Mouse (Mus musculus) MEL (cell line): ENCODE results near the gene Gbp10. TPM values are rescaled to one million over a fixed set of nuclear protein-coding genes. Genes with fewer than 3 reads are reported as not detected.
"Not testable (repeated sequence)": the region's sequence is repeated elsewhere in the genome, so short reads cannot be mapped to it uniquely, and the experiment has no call there.

Experiments used
- DNase-seq: peaks from one replicate; pipeline ENCODE4 v3.0.0; 2011; ENCODE audit warnings: low read depth, low spot score
- H3K27ac ChIP-seq: 2 replicates; pipeline ENCODE4 v1.5.1; 2012; ENCODE audit warnings: low read depth, mild to moderate bottlenecking, control low read depth, low read length, moderate library complexity; ENCODE audit not compliant: control insufficient read depth
- H3K27me3 ChIP-seq, 2 experiments: fragments of 150-350 bp in 1 of 2; sonication (generic) in 1 of 2; 2 replicates each; pipeline ENCODE4 v1.6.1; 2012; ENCODE audit warnings: low read length in 2 of 2, mild to moderate bottlenecking in 2 of 2, improper control_type of control experiment in 1 of 2, moderate library complexity in 1 of 2; ENCODE audit not compliant: insufficient read depth in 2 of 2, control insufficient read depth in 1 of 2
- H3K36me3 ChIP-seq, 2 experiments: 2 replicates each; pipeline ENCODE4 v1.6.1; 2012 to 2014; ENCODE audit warnings: low read length in 2 of 2, improper control_type of control experiment in 1 of 2, inconsistent platforms in 1 of 2, mild to moderate bottlenecking in 1 of 2; ENCODE audit not compliant: insufficient read depth in 2 of 2, control insufficient read depth in 1 of 2
- H3K4me1 ChIP-seq, 2 experiments: fragments of 150-350 bp in 1 of 2; sonication (generic) in 1 of 2; 2 replicates each; pipeline ENCODE4 v1.6.1; 2012; ENCODE audit warnings: low read length in 2 of 2, improper control_type of control experiment in 1 of 2, mild to moderate bottlenecking in 1 of 2; ENCODE audit not compliant: insufficient read depth in 2 of 2, control insufficient read depth in 1 of 2
- H3K4me3 ChIP-seq, 2 experiments: fragments of 150-350 bp in 1 of 2; sonication (generic) in 1 of 2; 2 replicates each; pipeline ENCODE4 v1.5.1; 2012; ENCODE audit warnings: low read depth in 2 of 2, low read length in 2 of 2, mild to moderate bottlenecking in 2 of 2, moderate library complexity in 2 of 2, control low read depth in 1 of 2, improper control_type of control experiment in 1 of 2; ENCODE audit not compliant: control insufficient read depth in 1 of 2, insufficient read depth in 1 of 2
- H3K79me2 ChIP-seq: 2 replicates; pipeline ENCODE4 v1.6.1; 2012; ENCODE audit warnings: mild to moderate bottlenecking, low read length, moderate library complexity; ENCODE audit not compliant: control insufficient read depth, poor library complexity, insufficient read depth
- H3K9ac ChIP-seq: 2 replicates; pipeline ENCODE4 v1.6.1; 2012; ENCODE audit warnings: low read depth, mild to moderate bottlenecking, control low read depth, low read length, moderate library complexity; ENCODE audit not compliant: control insufficient read depth, poor library complexity, severe bottlenecking
- H3K9me3 ChIP-seq: fragments of 150-350 bp; sonication (generic); replicated peaks from 2 replicates; pipeline ENCODE4 v1.6.1; 2012; ENCODE audit warnings: mild to moderate bottlenecking, low read length, improper control_type of control experiment, moderate library complexity; ENCODE audit not compliant: insufficient read depth
- CTCF ChIP-seq, 3 experiments: IDR thresholded peaks in 2 of 3; conservative IDR thresholded peaks in 1 of 3; 2 replicates each; pipeline ENCODE4 v1.5.1; 2011 to 2012; ENCODE audit warnings: low read length in 3 of 3, low read depth in 2 of 3, mild to moderate bottlenecking in 2 of 3, improper control_type of control experiment in 1 of 3, inconsistent platforms in 1 of 3, mixed read lengths in 1 of 3, moderate library complexity in 1 of 3; ENCODE audit not compliant: control insufficient read depth in 1 of 3, insufficient read depth in 1 of 3, poor library complexity in 1 of 3, severe bottlenecking in 1 of 3
- EP300 ChIP-seq, 2 experiments: IDR thresholded peaks; 2 replicates each; pipeline ENCODE4 v1.6.1; 2011; ENCODE audit warnings: improper control_type of control experiment in 2 of 2, low read length in 2 of 2, low read depth in 1 of 2, mild to moderate bottlenecking in 1 of 2
- MAZ ChIP-seq: IDR thresholded peaks from 2 replicates; pipeline ENCODE4 v1.6.1; 2012; ENCODE audit warnings: low read depth, mild to moderate bottlenecking, inconsistent platforms, low read length, improper control_type of control experiment
- MYB ChIP-seq: IDR thresholded peaks from 2 replicates; pipeline ENCODE4 v1.6.1; 2011; ENCODE audit warnings: mild to moderate bottlenecking, low read depth, low read length, improper control_type of control experiment
- NELFE ChIP-seq: IDR thresholded peaks from 2 replicates; pipeline ENCODE4 v1.6.1; 2011; ENCODE audit warnings: low read depth, low read length, improper control_type of control experiment
- SMC3 ChIP-seq: IDR thresholded peaks from 2 replicates; pipeline ENCODE4 v1.6.1; 2011; ENCODE audit warnings: low read depth, low read length, improper control_type of control experiment
- polyA plus RNA-seq, 2 experiments: library from polyadenylated mRNA; stranded (reverse) in 1 of 2; unstranded in 1 of 2; fragments of >175 nt in 1 of 2; fragments of >200 nt in 1 of 2; gene quantifications; 2 replicates each; pipeline versions ENCODE4 v1.2.1 to v1.2.4; 2012; ENCODE audit warnings: low replicate concordance in 2 of 2, low read depth in 1 of 2; ENCODE audit not compliant: insufficient read length in 2 of 2, insufficient read depth in 1 of 2, missing spikeins in 1 of 2
- total RNA-seq: library from RNA; depleted of rRNA; stranded (reverse); fragments of 300-350 nt; gene quantifications from 2 replicates; pipeline ENCODE4 v1.2.3, GENCODE M21; 2012; rRNA removed

Gene Gbp10
- total RNA-seq (not detected in 2 replicates), polyA plus RNA-seq (not detected)

GRCm38 (mm10) chr5:105239483-105240047 is at the start of gene Gbp10:
Gbp10 (minus strand) TSS chr5:105239533.
- not testable (repeated sequence) for DNase-seq, H3K36me3 ChIP-seq, H3K9ac ChIP-seq, H3K9me3 ChIP-seq, H3K4me1 ChIP-seq, H3K27me3 ChIP-seq, H3K27ac ChIP-seq, H3K4me3 ChIP-seq, H3K79me2 ChIP-seq

- not testable (repeated sequence) for H3K36me3 ChIP-seq, H3K4me1 ChIP-seq, H3K9me3 ChIP-seq, DNase-seq, H3K4me3 ChIP-seq, H3K27me3 ChIP-seq, H3K27ac ChIP-seq, H3K79me2 ChIP-seq, H3K9ac ChIP-seq
Observed at GRCm38 (mm10) chr5:105260673-105261072, 21.3 kb upstream of the Gbp10 start.

- Histone ChIP-seq H3K4me3 (no peak overlapping the region), H3K9ac (no peak overlapping the region), H3K27me3 (no peaks in the 10 kb centered on the region), H3K79me2 (no peaks in the 10 kb centered on the region), H3K27ac (no peak overlapping the region), H3K36me3 (no peaks in the 10 kb centered on the region), H3K4me1 (no peaks in the 10 kb centered on the region), H3K9me3 (no peaks in the 10 kb centered on the region)
- no peak for DNase-seq
- TF ChIP-seq CTCF (IDR thresholded peaks at IDR 0.05 in 2 of 3, conservative IDR thresholded peaks at IDR 0.05 in 1 of 3; ENCODE audit: control insufficient read depth in 1 of 3, insufficient read depth in 1 of 3, low read depth in 2 of 3, low read length in 3 of 3, poor library complexity in 1 of 3, severe bottlenecking in 1 of 3) (no peak; a peak in 1 of 6 replicates), NELFE (no peak), MYB (no peak), MAZ (no peak), SMC3 (no peak), EP300 (IDR thresholded peaks at IDR 0.05; ENCODE audit: low read depth in 1 of 2, low read length in 2 of 2) (no peak)
Observed at GRCm38 (mm10) chr5:105252491-105252890, 13.2 kb upstream of the Gbp10 start.

GRCm38 (mm10) chr5:105244741-105245140 is 5.4 kb upstream of the Gbp10 start:
- not testable (repeated sequence) for H3K27ac ChIP-seq, H3K9me3 ChIP-seq, H3K4me3 ChIP-seq, H3K4me1 ChIP-seq, H3K79me2 ChIP-seq, H3K36me3 ChIP-seq, DNase-seq, H3K27me3 ChIP-seq, H3K9ac ChIP-seq

- H3K4me1 ChIP-seq, H3K36me3 ChIP-seq, H3K9me3 ChIP-seq, H3K79me2 ChIP-seq, H3K27me3 ChIP-seq, H3K4me3 ChIP-seq, H3K27ac ChIP-seq, DNase-seq, H3K9ac ChIP-seq: not testable (repeated sequence)
Observed at GRCm38 (mm10) chr5:105240982-105241381, 1.6 kb upstream of the Gbp10 start.

GRCm38 (mm10) chr5:105238402-105238801 is 931 bp downstream of the Gbp10 start:
- not testable (repeated sequence) for H3K4me1 ChIP-seq, H3K9ac ChIP-seq, H3K9me3 ChIP-seq, H3K36me3 ChIP-seq, H3K4me3 ChIP-seq, H3K27me3 ChIP-seq, H3K27ac ChIP-seq, DNase-seq, H3K79me2 ChIP-seq
